Mouse (Mus musculus) CH12.LX (cell line): Measurements from ENCODE around the gene Rtbdn. TPM values are rescaled to one million over a fixed set of nuclear protein-coding genes. Genes with fewer than 3 reads are reported as not detected.

Experiments used
- DNase-seq: peaks from one replicate; pipeline ENCODE4 v3.0.0-alpha.2; 2013; ENCODE audit errors: extremely low read depth
- H3K27ac ChIP-seq: 2 replicates; pipeline ENCODE4 v1.5.1; 2012; ENCODE audit warnings: low read depth, mild to moderate bottlenecking, control low read depth, moderate library complexity; ENCODE audit not compliant: insufficient read depth
- H3K27me3 ChIP-seq: replicated peaks from 2 replicates; pipeline ENCODE3; 2012; ENCODE audit warnings: inconsistent platforms
- H3K36me3 ChIP-seq, 2 experiments: replicated peaks in 1 of 2; 2 replicates each; pipeline versions ENCODE3 to v1.6.1; 2012; ENCODE audit warnings: inconsistent platforms in 1 of 2, low read length in 1 of 2, mild to moderate bottlenecking in 1 of 2, mixed read lengths in 1 of 2, moderate library complexity in 1 of 2; ENCODE audit not compliant: control insufficient read depth in 1 of 2, insufficient read depth in 1 of 2
- H3K4me1 ChIP-seq, 2 experiments: 2 replicates each; pipeline ENCODE4 v1.6.1; 2012; ENCODE audit warnings: inconsistent platforms in 1 of 2, moderate library complexity in 1 of 2; ENCODE audit not compliant: insufficient read depth in 2 of 2, control insufficient read depth in 1 of 2
- H3K4me2 ChIP-seq: 2 replicates; pipeline ENCODE4 v1.6.1; 2012; ENCODE audit warnings: low read depth, mild to moderate bottlenecking, control low read depth; ENCODE audit not compliant: poor library complexity, insufficient read depth, severe bottlenecking
- H3K4me3 ChIP-seq, 3 experiments: fragments of 150-350 bp in 1 of 3; sonication (generic) in 1 of 3; replicated peaks in 1 of 3; 2 replicates each; pipeline versions ENCODE3 to v1.5.1; 2011 to 2012; ENCODE audit warnings: low read depth in 2 of 3, low read length in 2 of 3, mild to moderate bottlenecking in 2 of 3, moderate library complexity in 2 of 3, control low read depth in 1 of 3, improper control_type of control experiment in 1 of 3, inconsistent platforms in 1 of 3, mixed read lengths in 1 of 3; ENCODE audit not compliant: poor library complexity in 1 of 3
- H3K79me2 ChIP-seq: replicated peaks from 2 replicates; pipeline ENCODE4 v1.6.1; 2012; ENCODE audit warnings: mild to moderate bottlenecking, moderate library complexity; ENCODE audit not compliant: control insufficient read depth, poor library complexity, insufficient read depth, severe bottlenecking; ENCODE audit errors: extremely low read depth
- H3K9ac ChIP-seq: 2 replicates; pipeline ENCODE4 v1.6.1; 2012; ENCODE audit warnings: low read depth, mild to moderate bottlenecking, control low read depth, moderate library complexity; ENCODE audit not compliant: insufficient read depth
- H3K9me3 ChIP-seq: replicated peaks from 2 replicates; pipeline ENCODE3; 2012; ENCODE audit warnings: low read length, inconsistent platforms, mixed read lengths
- BHLHE40 ChIP-seq: IDR thresholded peaks from 2 replicates; pipeline ENCODE4 v1.6.1; 2011; ENCODE audit warnings: mild to moderate bottlenecking, low read depth, low read length, improper control_type of control experiment
- CHD1 ChIP-seq: IDR thresholded peaks from 2 replicates; pipeline ENCODE4 v1.6.1; 2012; ENCODE audit warnings: low read depth, low read length, improper control_type of control experiment, inconsistent platforms
- CHD2 ChIP-seq: IDR thresholded peaks from 2 replicates; pipeline ENCODE4 v1.6.1; 2011; ENCODE audit warnings: low read length, improper control_type of control experiment
- CTCF ChIP-seq, 2 experiments: IDR thresholded peaks in 1 of 2; conservative IDR thresholded peaks in 1 of 2; 2 replicates each; pipeline ENCODE4 v1.5.1; 2011 to 2012; ENCODE audit warnings: low read depth in 2 of 2, low read length in 2 of 2, improper control_type of control experiment in 1 of 2, inconsistent platforms in 1 of 2, mild to moderate bottlenecking in 1 of 2, moderate library complexity in 1 of 2
- E2F4 ChIP-seq: IDR thresholded peaks from 2 replicates; pipeline ENCODE4 v1.6.1; 2011; ENCODE audit warnings: low read depth, low read length, improper control_type of control experiment; ENCODE audit not compliant: insufficient replicate concordance
- ELF1 ChIP-seq: IDR thresholded peaks from 2 replicates; pipeline ENCODE4 v1.6.1; 2014; ENCODE audit warnings: low read depth, mild to moderate bottlenecking, inconsistent platforms, low read length, improper control_type of control experiment
- ETS1 ChIP-seq: conservative IDR thresholded peaks from 2 replicates; pipeline ENCODE4 v1.6.1; 2012; ENCODE audit warnings: low read depth, mild to moderate bottlenecking, inconsistent platforms, low read length, improper control_type of control experiment, moderate library complexity
- IRF4 ChIP-seq: IDR thresholded peaks from 2 replicates; pipeline ENCODE4 v1.6.1; 2014; ENCODE audit warnings: low read depth, mild to moderate bottlenecking, inconsistent platforms, low read length, improper control_type of control experiment
- JUN ChIP-seq: IDR thresholded peaks from 2 replicates; pipeline ENCODE4 v1.6.1; 2011; ENCODE audit warnings: low read depth, mild to moderate bottlenecking, low read length, improper control_type of control experiment, moderate library complexity; ENCODE audit not compliant: insufficient read depth
- JUND ChIP-seq: conservative IDR thresholded peaks from 2 replicates; pipeline ENCODE4 v1.6.1; 2011; ENCODE audit warnings: low read depth, low read length, improper control_type of control experiment
- KAT2A ChIP-seq: IDR thresholded peaks from 2 replicates; pipeline ENCODE4 v1.6.1; 2012; ENCODE audit warnings: low read length, improper control_type of control experiment, inconsistent platforms; ENCODE audit not compliant: insufficient replicate concordance
- MAX ChIP-seq: IDR thresholded peaks from 2 replicates; pipeline ENCODE4 v1.6.1; 2011; ENCODE audit warnings: low read length, improper control_type of control experiment
- MEF2A ChIP-seq: IDR thresholded peaks from 2 replicates; pipeline ENCODE4 v1.6.1; 2014; ENCODE audit warnings: low read depth, mild to moderate bottlenecking, inconsistent platforms, low read length, improper control_type of control experiment, borderline replicate concordance
- MYC ChIP-seq: IDR thresholded peaks from 2 replicates; pipeline ENCODE4 v1.6.1; 2011; ENCODE audit warnings: low read depth, mild to moderate bottlenecking, improper control_type of control experiment, low read length
- NELFE ChIP-seq: IDR thresholded peaks from 2 replicates; pipeline ENCODE4 v1.6.1; 2011; ENCODE audit warnings: low read depth, low read length, improper control_type of control experiment
- PAX5 ChIP-seq: IDR thresholded peaks from 2 replicates; pipeline ENCODE4 v1.6.1; 2012; ENCODE audit warnings: low read length, inconsistent platforms, mixed read lengths
- RAD21 ChIP-seq: IDR thresholded peaks from 2 replicates; pipeline ENCODE4 v1.6.1; 2011; ENCODE audit warnings: low read depth, mild to moderate bottlenecking, low read length, improper control_type of control experiment, moderate library complexity
- RCOR1 ChIP-seq: conservative IDR thresholded peaks from 2 replicates; pipeline ENCODE4 v1.6.1; 2012; ENCODE audit warnings: low read depth, mild to moderate bottlenecking, inconsistent platforms, low read length, improper control_type of control experiment
- SIN3A ChIP-seq: IDR thresholded peaks from 2 replicates; pipeline ENCODE4 v1.6.1; 2012; ENCODE audit warnings: low read length, improper control_type of control experiment, inconsistent platforms
- UBTF ChIP-seq: IDR thresholded peaks from 2 replicates; pipeline ENCODE4 v1.6.1; 2012; ENCODE audit warnings: low read depth, mild to moderate bottlenecking, inconsistent platforms, low read length, improper control_type of control experiment, moderate library complexity
- USF1 ChIP-seq: IDR thresholded peaks from 2 replicates; pipeline ENCODE4 v1.6.1; 2014; ENCODE audit warnings: low read depth, mild to moderate bottlenecking, inconsistent platforms, low read length, improper control_type of control experiment
- USF2 ChIP-seq: conservative IDR thresholded peaks from 2 replicates; pipeline ENCODE4 v1.6.1; 2011; ENCODE audit warnings: low read depth, low read length, improper control_type of control experiment
- ZNF384 ChIP-seq: IDR thresholded peaks from 2 replicates; pipeline ENCODE4 v1.6.1; 2012; ENCODE audit warnings: low read depth, low read length, improper control_type of control experiment, inconsistent platforms
- dilution Hi-C: fragments of 300-500 bp; cut with MboI; formaldehyde crosslinking; loops from 2 replicates; pipeline ENCODE4 v1.14.3; 2020; ENCODE audit warnings: low sequenced_read_pairs; ENCODE audit not compliant: extremely low pct_unique_long_range_greater_than_20kb, extremely low pct_ligation_motif_present
- in situ Hi-C: fragments of 300-500 bp; cut with MboI; formaldehyde crosslinking; loops from 3 replicates; pipeline ENCODE4 v1.14.3; 2019; ENCODE audit warnings: low sequenced_read_pairs, low pct_ligation_motif_present, low pct_unique_long_range_greater_than_20kb, mixed read lengths
- polyA plus RNA-seq: library from polyadenylated mRNA; unstranded; fragments of >175 nt; gene quantifications from 2 replicates; pipeline ENCODE4 v1.2.1, GENCODE M21; 2012; ENCODE audit warnings: low read depth; ENCODE audit not compliant: insufficient read length
- total RNA-seq, 2 experiments: library from RNA; depleted of rRNA; stranded (reverse); fragments of 300-350 nt in 1 of 2; fragments of >200 nt in 1 of 2; gene quantifications; 2 replicates each; pipeline ENCODE4 v1.2.3; 2012 to 2014

Gene Rtbdn
- total and polyA plus RNA-seq, 3 experiments = 0.21 to 1.8 TPM; not detected in 1

GRCm38 (mm10) chr8:84911854-84912253, 34.9 kb upstream of the Rtbdn start:
- no peak overlapping the region for H3K27ac ChIP-seq
- H3K4me3 ChIP-seq = no peak overlapping the region
- dilution Hi-C loops (no loop called here), in situ Hi-C loops (no loop called here)
- DNase-seq = no peak
- peaks cover 8 to 15% of the 10 kb centered on the region in 2 experiments for H3K4me1 ChIP-seq
- no peak overlapping the region for H3K9ac ChIP-seq
- TF ChIP-seq MEF2A (no peak), NELFE (no peak), RAD21 (no peak), USF2 (no peak), USF1 (no peak), CTCF (conservative IDR thresholded peaks at IDR 0.05 in 1 of 2, IDR thresholded peaks at IDR 0.05 in 1 of 2; ENCODE audit: low read depth in 2 of 2, low read length in 2 of 2) (no peak), KAT2A (no peak)
- no peaks in the 10 kb centered on the region for H3K27me3 ChIP-seq
- H3K36me3 ChIP-seq = peaks cover 12 to 57% of the 10 kb centered on the region in 2 experiments
- no peak overlapping the region for H3K4me2 ChIP-seq
- peaks cover 13% of the 10 kb centered on the region for H3K9me3 ChIP-seq
- H3K79me2 ChIP-seq = no peaks in the 10 kb centered on the region

- Histone ChIP-seq H3K4me2 (no peak overlapping the region), H3K9me3 (peaks cover 13% of the 10 kb centered on the region), H3K4me1 (peaks cover 8 to 15% of the 10 kb centered on the region in 2 experiments), H3K79me2 (no peaks in the 10 kb centered on the region), H3K4me3 (no peak overlapping the region)
- no peak for TF ChIP-seq JUND
- TF ChIP-seq RCOR1 = no peak
- TF ChIP-seq SIN3A = no peak
- TF ChIP-seq PAX5 = no peak
- no peak for TF ChIP-seq CHD2
- no peak for TF ChIP-seq IRF4
- no peak for TF ChIP-seq RAD21
- TF ChIP-seq ETS1 = no peak
- TF ChIP-seq UBTF = no peak
- no peak for TF ChIP-seq MYC
- no peak for TF ChIP-seq CHD1
- TF ChIP-seq BHLHE40 = no peak
- TF ChIP-seq KAT2A = no peak
- no peak for TF ChIP-seq ZNF384
- TF ChIP-seq E2F4 = no peak
- no peak for TF ChIP-seq MAX
- TF ChIP-seq JUN = no peak
- no peak for TF ChIP-seq ELF1
- TF ChIP-seq, all 38 proteins: peak for 0
- peaks cover 12 to 58% of the 10 kb centered on the region in 2 experiments for H3K36me3 ChIP-seq
- dilution Hi-C loops (no loop called here), in situ Hi-C loops (no loop called here)
- no peak overlapping the region for H3K9ac ChIP-seq
- H3K27ac ChIP-seq = no peak overlapping the region
- no peaks in the 10 kb centered on the region for H3K27me3 ChIP-seq
- no peak for DNase-seq
Observed at GRCm38 (mm10) chr8:84912391-84912790, 34.4 kb upstream of the Rtbdn start.
